Mouse (Mus musculus): ENCODE measurements around the gene Ttc28. TPM values are rescaled to one million over a fixed set of nuclear protein-coding genes. Genes with fewer than 3 reads are reported as not detected.
A peak's percentile ranks its signal among the peaks of the same experiment; 100 is the strongest.

The Ttc28 gene
- polyA plus RNA-seq, 3 experiments from 2014 or later: 0.83 to 4.4 (median 4.3) TPM

DNA sequence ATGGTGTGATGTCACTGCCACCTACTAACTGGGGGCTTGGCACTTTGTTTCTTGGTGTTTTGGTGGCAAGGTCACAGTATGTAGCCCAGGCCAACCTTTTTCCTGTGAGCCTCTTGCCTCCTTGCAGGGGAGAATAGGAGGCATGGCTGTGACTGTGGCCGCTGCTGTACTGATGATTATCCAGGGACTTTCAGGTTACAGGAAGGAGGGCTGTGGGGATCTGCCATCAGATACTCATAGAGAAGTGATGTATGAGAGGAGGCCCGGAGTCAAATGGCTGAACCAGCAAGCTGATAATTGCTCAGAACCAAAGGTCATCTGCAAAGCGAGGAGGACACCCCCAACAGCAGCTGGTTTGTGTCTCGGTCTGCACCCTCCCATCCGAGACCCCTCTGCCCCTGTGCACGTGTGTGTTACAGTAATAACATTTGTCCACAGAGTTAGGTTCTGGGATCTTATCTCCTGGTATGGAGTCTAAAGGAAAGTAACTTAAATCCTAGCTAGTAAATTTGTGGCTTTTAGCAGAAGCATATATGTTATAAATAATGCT is 221.9 kb downstream of the Ttc28 start:
- no peak for ATAC-seq

- no peak for ATAC-seq
Measured at GRCm38 (mm10) chr5:111104801-111105200, 225.2 kb downstream of the Ttc28 start.

DNA sequence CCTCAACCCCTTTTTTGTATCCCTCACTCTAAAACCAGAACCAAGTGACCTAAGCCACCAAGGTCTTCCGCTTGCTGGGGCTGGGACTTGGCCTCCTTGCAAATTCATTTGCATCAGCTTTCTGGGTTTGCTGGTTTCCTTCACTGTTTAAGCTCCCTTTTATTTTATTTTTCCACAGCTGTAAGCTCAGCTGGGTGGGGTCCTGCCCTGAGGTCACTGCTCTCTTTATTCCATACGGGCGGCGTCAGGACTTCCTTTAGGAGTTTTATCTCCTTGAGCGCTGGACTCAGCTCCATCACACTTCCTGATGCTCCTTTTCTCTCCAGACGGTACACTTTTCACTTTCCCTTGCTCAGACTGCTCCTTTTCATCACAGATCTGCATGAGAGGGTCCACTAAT is 231.8 kb downstream of the Ttc28 start:
- no peak for ATAC-seq

GRCm38 (mm10) chr5:111113183-111113582 is 233.6 kb downstream of the Ttc28 start:
- ATAC-seq: no peak

DNA sequence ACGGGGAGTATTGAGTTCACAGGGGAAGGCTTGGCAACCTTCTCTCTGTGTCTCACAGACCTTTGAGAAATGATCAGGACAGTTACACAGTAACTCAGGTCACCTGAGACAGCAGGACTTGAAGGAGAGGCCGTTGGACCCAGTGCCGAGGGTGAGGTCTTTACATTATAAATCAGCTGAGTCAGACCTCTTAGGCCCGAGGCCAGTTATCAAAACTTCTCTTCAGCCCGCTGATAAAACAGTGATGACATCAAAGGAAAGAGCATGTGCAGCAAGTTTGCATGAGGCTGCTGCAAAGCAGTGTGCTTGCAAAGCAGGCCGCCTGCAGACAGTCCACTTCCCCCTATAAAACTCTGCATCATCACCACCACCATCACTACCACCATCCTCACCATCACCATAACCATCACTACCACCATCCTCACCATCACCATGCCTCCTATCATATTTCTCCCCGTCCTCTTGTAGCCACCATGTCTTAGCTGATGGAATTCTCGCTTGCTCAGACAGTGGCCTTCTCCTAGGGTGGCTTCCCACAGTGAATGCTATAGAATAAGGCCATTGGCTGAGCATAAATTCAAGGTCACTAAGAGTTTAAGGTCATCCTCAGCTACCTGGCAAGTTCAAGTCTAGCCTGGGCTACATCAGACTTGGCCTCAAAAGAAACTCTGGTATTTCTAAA is 234.2 kb downstream of the Ttc28 start:
- no peak for ATAC-seq

GRCm38 (mm10) chr5:111114597-111114996 is 235.0 kb downstream of the Ttc28 start:
- no peak for ATAC-seq

GRCm38 (mm10) chr5:111115519-111116350 is 236.1 kb downstream of the Ttc28 start:
- peak; percentile 56 for ATAC-seq

DNA sequence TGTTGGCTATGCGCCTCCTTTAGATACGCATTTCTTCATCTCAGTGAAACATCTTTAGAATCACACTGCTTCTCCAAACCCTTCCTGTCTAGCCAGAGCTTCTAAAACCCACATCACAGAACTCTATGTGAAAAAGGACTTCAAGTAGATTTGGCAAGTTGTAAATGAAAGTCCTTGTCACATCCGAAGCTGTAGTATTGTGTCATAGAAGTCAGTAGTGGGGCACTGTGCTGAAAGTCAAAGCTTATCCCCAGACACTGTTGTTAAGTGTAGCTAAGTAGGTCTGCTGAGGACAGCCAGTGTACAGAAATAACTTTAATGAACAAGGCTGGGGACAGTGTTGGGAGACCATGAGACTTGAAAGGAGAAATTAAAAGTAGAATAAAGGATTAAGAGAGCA is 240.2 kb downstream of the Ttc28 start:
- ATAC-seq: no peak

DNA sequence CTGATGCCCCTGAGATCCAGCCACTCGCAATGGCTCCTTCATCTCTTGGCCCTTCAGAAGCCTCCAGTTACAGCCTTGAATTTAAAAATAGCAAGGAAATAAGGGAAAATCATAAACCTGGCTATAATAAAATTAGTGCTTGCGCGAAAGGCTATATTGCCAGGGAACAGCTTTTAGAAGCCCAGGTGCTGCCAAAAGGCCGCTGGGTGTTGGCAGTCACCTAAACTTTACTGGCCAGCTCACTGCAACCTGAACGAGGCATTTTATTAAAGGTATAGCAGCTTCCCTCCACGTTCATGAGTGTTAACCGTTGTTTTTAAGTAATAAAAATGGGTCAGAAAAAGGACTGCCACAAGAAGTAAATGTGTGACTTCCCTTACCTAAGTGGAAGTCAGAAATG is 240.7 kb downstream of the Ttc28 start:
- ATAC-seq: no peak

- no peak for ATAC-seq
Measured at GRCm38 (mm10) chr5:111120705-111121420, 241.3 kb downstream of the Ttc28 start.

DNA sequence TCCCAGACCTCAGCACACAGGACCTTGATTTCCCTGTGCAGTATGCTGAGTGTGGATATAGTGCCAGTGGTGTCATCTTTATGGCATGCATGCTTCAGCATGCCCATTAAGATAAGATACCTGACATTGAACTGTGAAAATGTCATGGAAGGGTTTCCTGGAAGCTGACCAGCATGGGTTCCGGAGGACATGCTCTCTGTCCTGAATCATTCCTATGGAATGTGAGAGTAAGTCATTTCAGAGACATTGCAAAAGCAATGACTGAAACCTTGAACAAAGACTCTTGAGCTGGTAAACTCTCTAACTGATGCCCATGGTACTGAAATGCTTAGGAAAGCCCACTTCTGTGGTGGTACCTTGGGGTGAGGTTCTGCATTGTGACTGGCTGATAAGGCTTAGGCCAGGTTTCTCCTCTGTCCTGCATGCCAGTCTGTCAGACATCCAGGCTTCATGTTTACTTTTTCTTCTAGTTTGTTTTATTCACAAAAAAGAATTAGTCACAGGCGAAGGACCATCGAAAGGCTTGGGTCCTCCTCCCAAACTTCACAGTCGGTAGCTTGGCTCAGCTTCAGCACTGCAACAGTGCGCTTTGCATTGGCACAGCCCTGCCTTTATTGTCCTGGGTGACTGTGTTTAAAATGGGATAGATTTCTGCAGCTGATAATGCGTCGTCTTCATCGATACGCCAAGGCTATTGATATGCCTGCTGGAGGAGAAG is 242.9 kb downstream of the Ttc28 start:
- no peak for ATAC-seq

- no peak for ATAC-seq
Measured at GRCm38 (mm10) chr5:111123050-111123746, 243.6 kb downstream of the Ttc28 start.

DNA sequence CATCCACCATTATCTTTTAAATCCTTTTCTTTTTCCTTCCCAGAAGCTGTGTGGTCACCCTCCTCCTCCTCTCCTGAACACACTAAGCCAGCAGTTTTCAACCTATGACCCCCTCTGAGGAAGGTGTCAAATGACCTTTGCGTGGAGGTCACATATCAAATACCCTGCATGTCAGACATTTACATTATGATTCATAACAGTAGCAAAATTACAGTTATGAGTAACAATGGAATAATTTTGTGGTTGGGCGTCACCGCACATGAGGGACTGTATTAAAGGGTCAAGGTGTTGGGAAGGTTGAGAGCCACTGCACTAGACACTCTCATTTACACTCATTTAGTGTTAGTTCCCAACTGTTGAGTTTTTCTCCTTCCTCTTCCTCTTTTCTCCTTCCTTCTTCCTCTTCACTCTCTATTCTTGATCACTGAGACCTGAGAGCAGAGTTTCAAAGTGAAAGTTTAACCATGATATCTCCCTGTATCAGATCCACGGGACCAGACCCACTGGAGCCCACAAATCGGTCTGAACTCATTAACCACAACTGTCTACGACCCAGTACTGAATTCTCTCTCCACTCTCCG is 245.1 kb downstream of the Ttc28 start:
- peak; percentile 63 for ATAC-seq

DNA sequence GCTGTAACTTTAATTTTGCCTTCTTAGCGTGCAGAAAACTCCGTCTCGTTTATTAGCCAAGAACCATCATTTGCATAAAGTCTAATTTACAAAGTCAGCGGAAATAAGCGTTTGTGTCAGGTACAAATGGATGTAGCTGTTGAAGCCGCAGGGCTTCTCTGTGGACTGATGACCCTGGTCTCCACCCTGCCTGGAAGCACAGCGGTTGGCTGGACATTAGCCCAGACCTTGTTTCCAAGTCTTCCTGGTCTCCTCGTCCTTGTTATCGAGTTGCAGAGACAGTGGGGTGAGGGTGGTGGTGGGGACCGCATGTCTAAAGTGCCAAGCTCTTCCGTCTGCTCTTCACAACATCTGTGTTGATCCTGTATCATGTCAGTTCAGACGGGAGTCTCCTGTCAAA is 246.1 kb downstream of the Ttc28 start:
- ATAC-seq: no peak

GRCm38 (mm10) chr5:111127786-111128185 is 248.2 kb downstream of the Ttc28 start:
- no peak for ATAC-seq

DNA sequence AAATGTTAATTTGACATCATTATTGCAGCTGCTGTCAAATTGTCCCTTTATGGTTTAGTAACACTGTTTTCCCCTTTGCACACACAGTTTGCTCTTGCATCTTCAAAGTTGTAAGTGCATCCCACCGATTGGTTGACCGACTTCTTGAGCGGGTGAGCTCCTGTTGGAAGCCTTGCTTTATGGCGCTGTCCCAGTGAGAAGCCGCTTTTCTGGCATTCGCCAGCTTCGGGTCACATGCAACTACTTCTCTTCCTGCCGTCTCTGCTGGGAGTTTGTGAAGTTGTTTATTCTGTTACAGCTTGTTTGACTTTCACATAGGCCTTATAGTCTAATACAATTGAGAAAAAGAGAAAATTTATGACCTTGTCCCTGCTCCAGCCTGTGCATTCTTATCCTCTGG is 250.5 kb downstream of the Ttc28 start:
- ATAC-seq: no peak

DNA sequence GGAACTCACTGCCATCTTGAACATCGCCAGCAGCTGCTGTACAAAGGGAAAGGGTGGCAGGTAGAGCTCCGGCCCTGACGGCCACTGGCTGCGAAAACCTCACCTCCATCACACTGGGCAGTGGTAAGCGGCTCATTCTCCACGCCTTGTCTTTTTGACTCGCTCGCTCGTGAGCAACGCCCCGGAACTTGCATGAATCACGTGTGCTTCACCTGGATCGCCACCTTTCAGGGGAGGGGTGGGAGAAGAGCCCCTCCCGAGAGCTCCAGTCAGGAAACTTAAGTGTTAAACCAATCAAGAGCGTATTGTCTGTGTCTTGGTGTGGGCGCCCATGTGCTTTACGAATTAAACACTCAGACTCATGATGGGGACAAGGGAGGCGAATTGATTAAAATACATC is 252.0 kb downstream of the Ttc28 start:
- no peak for ATAC-seq

DNA sequence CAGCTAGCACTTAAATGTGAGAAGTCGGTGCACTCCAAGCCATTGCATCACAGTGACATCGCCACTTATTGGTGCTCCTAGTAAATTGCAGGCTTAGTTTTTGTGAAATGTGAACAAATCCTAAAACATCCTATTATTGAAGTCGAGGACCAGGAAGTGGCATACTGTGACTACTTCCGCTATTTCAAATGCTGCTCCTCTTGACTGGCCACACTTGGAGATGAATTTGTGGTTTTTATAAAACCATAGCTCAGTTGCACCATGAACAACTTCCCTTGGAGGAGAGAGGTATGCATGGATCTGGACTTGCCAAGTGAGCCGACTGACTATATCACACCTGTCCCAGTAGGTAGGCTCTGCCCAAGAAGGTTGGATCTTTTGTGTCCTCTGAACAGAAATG is 253.5 kb downstream of the Ttc28 start:
- no peak for ATAC-seq

DNA sequence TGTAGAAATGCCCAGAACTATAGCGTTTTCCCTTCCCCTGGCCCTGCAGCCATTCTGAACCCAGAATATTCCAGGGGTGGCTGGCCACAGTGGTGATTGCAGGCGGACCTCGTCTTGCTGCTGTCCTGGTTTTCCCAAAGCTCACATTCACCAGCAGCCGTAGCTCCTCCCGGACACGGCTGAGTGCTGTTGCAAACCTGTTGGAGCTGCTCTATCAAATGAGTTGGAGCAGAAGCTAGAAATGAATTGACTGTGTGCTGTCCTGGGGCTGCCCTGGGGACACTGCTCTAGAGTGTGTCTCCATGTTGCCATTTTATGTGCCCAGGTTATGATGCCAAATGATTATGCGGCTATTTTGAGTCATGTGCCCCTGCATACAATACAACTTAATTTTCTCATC is 254.2 kb downstream of the Ttc28 start:
- no peak for ATAC-seq

DNA sequence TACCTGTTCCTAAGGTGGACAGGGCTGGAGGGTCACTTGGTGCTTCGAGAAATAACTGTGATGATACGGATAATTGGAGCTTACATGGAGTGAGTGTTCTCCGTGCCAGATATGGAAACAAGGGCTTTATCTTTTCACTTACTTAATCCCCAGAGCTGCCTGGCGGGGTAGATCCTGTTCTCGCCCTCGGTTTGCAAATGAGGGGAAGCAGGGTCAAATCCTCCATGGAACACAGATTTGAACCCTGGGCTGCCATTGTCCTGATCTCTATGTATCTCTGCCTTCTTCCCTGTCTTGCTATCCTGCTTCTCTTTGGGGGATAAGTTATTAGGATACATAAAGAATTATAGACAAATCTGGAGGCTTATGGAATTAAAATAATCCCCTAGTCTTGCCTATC is 257.7 kb downstream of the Ttc28 start:
- ATAC-seq: no peak

DNA sequence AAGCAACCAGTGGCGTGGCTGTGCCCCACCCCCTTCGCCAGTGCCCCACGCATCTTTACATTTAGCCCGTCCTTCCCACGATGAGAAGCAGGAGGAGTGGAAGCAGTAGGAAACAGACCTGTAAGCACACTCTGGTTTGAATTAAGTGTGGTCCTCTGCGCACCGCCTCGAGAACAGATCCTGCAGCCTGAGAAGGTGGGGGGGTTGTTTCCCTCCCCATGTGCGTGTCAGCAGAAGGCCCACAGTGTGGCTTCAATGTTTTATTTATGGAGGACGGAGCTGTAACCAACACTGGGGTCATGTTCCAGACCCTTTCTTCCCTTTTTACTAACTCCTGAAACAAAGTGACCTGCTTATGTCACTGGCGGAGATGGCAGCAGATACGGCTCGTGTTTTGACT is 258.1 kb downstream of the Ttc28 start:
- ATAC-seq: no peak

Data from inflammation-experienced regulatory T-cells, adult 6 months (primary cell).